Comparison of ENCODE assay signal across 9 mouse cellular contexts in the genomic region with DNA sequence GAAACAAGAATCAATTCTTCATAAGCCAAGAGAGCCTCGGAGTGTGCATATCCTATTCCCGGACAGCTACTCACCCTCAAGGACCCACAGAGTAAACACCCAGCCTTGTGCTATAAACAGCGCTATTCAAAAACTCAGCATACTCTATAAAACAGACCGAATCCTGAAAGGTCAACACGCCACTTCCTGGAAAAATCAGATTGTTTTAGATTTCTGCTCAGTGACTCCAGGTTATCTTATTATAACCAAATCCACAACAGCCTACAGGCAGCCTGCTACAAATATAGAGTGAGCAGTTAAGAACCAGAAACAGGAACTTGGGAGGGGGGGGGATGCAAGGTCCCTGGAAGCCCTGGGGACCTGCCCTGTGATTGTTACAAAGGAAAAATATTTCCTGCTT.
DNase-seq lines count a peak whose midpoint lies in the region; ATAC-seq and TF ChIP-seq lines count a peak whose summit lies in the region.
"Had no signal": no experiment of that assay in that cellular context is flagged by ENCODE, and none has a peak within 500 bp of the region (broad histone marks: within the 10 kb centered on the region; RNA-seq: fewer than 3 reads in every experiment).

No protein-coding gene starts in this region.

- DNase-seq in intestine, embryonic 14.5 days (ENCODE audit: low spot score) = no peak
- DNase-seq in heart, adult 9 months (ENCODE audit: low spot score in 2 of 2) = peak; percentile 64 to 78
- DNase-seq in layer of hippocampus, adult 9-11 months = no peak
- DNase-seq in cerebellum, postnatal 25 days = no peak
- DNase-seq: thymus, adult 2 months had no signal

- H3K36me3 ChIP-seq in intestine, embryonic 14.5 days (ENCODE audit: control insufficient read depth, insufficient read depth, low read length) = no peaks in the 10 kb centered on the region
- no peaks in the 10 kb centered on the region for H3K36me3 ChIP-seq in intestine, postnatal 0 days (ENCODE audit: control insufficient read depth, insufficient read depth)
- H3K36me3 ChIP-seq in kidney, embryonic 16.5 days (ENCODE audit: insufficient read depth, low read length) = no peaks in the 10 kb centered on the region
- no peaks in the 10 kb centered on the region for H3K36me3 ChIP-seq in midbrain, embryonic 16.5 days (ENCODE audit: control insufficient read depth, insufficient read depth, low read length)

- H3K9ac ChIP-seq in intestine, embryonic 14.5 days (ENCODE audit: low read length) = no peak overlapping the region
- H3K9ac ChIP-seq in intestine, postnatal 0 days (ENCODE audit: low read depth, low read length) = no peak overlapping the region
- H3K9ac ChIP-seq in kidney, embryonic 16.5 days (replicated peaks; ENCODE audit: low read length) = no peak overlapping the region
- H3K9ac ChIP-seq in midbrain, embryonic 16.5 days (ENCODE audit: low read depth, low read length) = no peak overlapping the region

- H3K4me1 ChIP-seq in intestine, embryonic 14.5 days (replicated peaks; ENCODE audit: control insufficient read depth, insufficient read depth, low read length) = peaks cover 22% of the 10 kb centered on the region
- no peaks in the 10 kb centered on the region for H3K4me1 ChIP-seq in intestine, postnatal 0 days (replicated peaks; ENCODE audit: control insufficient read depth, insufficient read depth, low read length)
- peaks cover 26% of the 10 kb centered on the region for H3K4me1 ChIP-seq in kidney, embryonic 16.5 days (ENCODE audit: insufficient read depth, low read length)
- H3K4me1 ChIP-seq in midbrain, embryonic 16.5 days (ENCODE audit: control insufficient read depth, insufficient read depth, low read length) = peaks cover 16% of the 10 kb centered on the region

- H3K27me3 ChIP-seq in intestine, embryonic 14.5 days (replicated peaks; ENCODE audit: control insufficient read depth, insufficient read depth, low read length) = no peaks in the 10 kb centered on the region
- no peaks in the 10 kb centered on the region for H3K27me3 ChIP-seq in intestine, postnatal 0 days (replicated peaks; ENCODE audit: control insufficient read depth, insufficient read depth, low read length)
- no peaks in the 10 kb centered on the region for H3K27me3 ChIP-seq in kidney, embryonic 16.5 days (ENCODE audit: insufficient read depth, low read length)
- H3K27me3 ChIP-seq in midbrain, embryonic 16.5 days (ENCODE audit: control insufficient read depth, insufficient read depth, low read depth, low read length) = no peaks in the 10 kb centered on the region

- no peak overlapping the region; the same call in 1 of the 2 replicates for H3K4me2 ChIP-seq in intestine, embryonic 14.5 days (ENCODE audit: low read length)
- H3K4me2 ChIP-seq in intestine, postnatal 0 days (replicated peaks; ENCODE audit: low read depth) = no peak overlapping the region
- no peak overlapping the region for H3K4me2 ChIP-seq in kidney, embryonic 16.5 days (replicated peaks; ENCODE audit: low read depth, low read length)
- H3K4me2 ChIP-seq in midbrain, embryonic 16.5 days (ENCODE audit: low read length) = no peak overlapping the region

- H3K4me3 ChIP-seq in intestine, embryonic 14.5 days (ENCODE audit: low read depth, low read length) = no peak overlapping the region
- H3K4me3 ChIP-seq in intestine, postnatal 0 days (ENCODE audit: low read depth, low read length) = no peak overlapping the region
- H3K4me3 ChIP-seq in kidney, embryonic 16.5 days (ENCODE audit: low read length) = no peak overlapping the region
- no peak overlapping the region for H3K4me3 ChIP-seq in midbrain, embryonic 16.5 days (ENCODE audit: low read depth, low read length)

- no peaks in the 10 kb centered on the region for H3K9me3 ChIP-seq in intestine, embryonic 14.5 days (ENCODE audit: control insufficient read depth, low read length)
- H3K9me3 ChIP-seq in intestine, postnatal 0 days (ENCODE audit: control insufficient read depth) = no peaks in the 10 kb centered on the region
- H3K9me3 ChIP-seq in kidney, embryonic 16.5 days (ENCODE audit: low read length) = no peaks in the 10 kb centered on the region
- H3K9me3 ChIP-seq in midbrain, embryonic 16.5 days (replicated peaks; ENCODE audit: control insufficient read depth, low read length, poor library complexity, severe bottlenecking) = no peaks in the 10 kb centered on the region

- no peak for TF ChIP-seq CTCF in intestine, postnatal 0 days (IDR thresholded peaks at IDR 0.05; ENCODE audit: low read depth)

- ATAC-seq in intestine, embryonic 14.5 days (replicated peaks; ENCODE audit: low FRiP score, low TSS enrichment, low read depth) = no peak
- ATAC-seq in intestine, postnatal 0 days = no peak
- ATAC-seq in kidney, embryonic 16.5 days (ENCODE audit: low FRiP score, low TSS enrichment) = peak; percentile 75; the same call in 1 of the 2 replicates
- no peak for ATAC-seq in midbrain, embryonic 16.5 days
- no peak for ATAC-seq in erythroid progenitor cell, adult 5-6 weeks (replicated peaks; ENCODE audit: low FRiP score, poor library complexity, severe bottlenecking)

- peak overlapping the region; percentile 64; the same call in 1 of the 2 replicates for H3K27ac ChIP-seq in intestine, embryonic 14.5 days (ENCODE audit: low read depth)
- no peak overlapping the region for H3K27ac ChIP-seq in intestine, postnatal 0 days (ENCODE audit: low read depth, low read length)
- peak overlapping the region; percentile 90 for H3K27ac ChIP-seq in kidney, embryonic 16.5 days (ENCODE audit: low read length)
- peak overlapping the region; percentile 66; the same call in 1 of the 2 replicates for H3K27ac ChIP-seq in midbrain, embryonic 16.5 days (ENCODE audit: low read length)

- 14% methylated on average over 5 of the region's 5 CpGs for WGBS in intestine, embryonic 14.5 days
- 12% methylated on average over 5 of the region's 5 CpGs for WGBS in intestine, postnatal 0 days
- WGBS in kidney, embryonic 16.5 days = 41% methylated on average over 5 of the region's 5 CpGs
- 65% methylated on average over 5 of the region's 5 CpGs for WGBS in midbrain, embryonic 16.5 days

Comparison
In these comparisons a context has a peak if more than half of its experiments do, and no peak if none do; other contexts are left out.
1. DNase-seq: peak in heart, adult 9 months (2 of 2); none in intestine, embryonic 14.5 days (single experiment), layer of hippocampus, adult 9-11 months (single experiment) and cerebellum, postnatal 25 days (0 of 2).